Mouse (Mus musculus) bone marrow, adult 2 months (tissue): Measurements from ENCODE around the gene Casz1. TPM values are rescaled to one million over a fixed set of nuclear protein-coding genes. Genes with fewer than 3 reads are reported as not detected.

Source experiments
- H3K27ac ChIP-seq: fragments of 200-500 bp; 2 replicates; pipeline ENCODE4 v1.5.1; 2012; ENCODE audit warnings: low read depth, mild to moderate bottlenecking, control low read depth, inconsistent platforms, low read length; ENCODE audit not compliant: control insufficient read depth, poor library complexity, insufficient read depth
- H3K4me1 ChIP-seq: fragments of 200-500 bp; 2 replicates; pipeline ENCODE4 v1.6.1; 2011; ENCODE audit warnings: low read length; ENCODE audit not compliant: control insufficient read depth, insufficient read depth
- H3K4me3 ChIP-seq: fragments of 200-500 bp; replicated peaks from 2 replicates; pipeline ENCODE3; 2011; ENCODE audit warnings: mild to moderate bottlenecking, low read depth, low read length, control low read depth; ENCODE audit not compliant: control insufficient read depth
- CTCF ChIP-seq: fragments of 200-500 bp; IDR thresholded peaks from 2 replicates; pipeline ENCODE4 v1.5.1; 2011; ENCODE audit warnings: low read length, control low read depth; ENCODE audit not compliant: control insufficient read depth, insufficient read depth
- POLR2A ChIP-seq: fragments of 200-500 bp; IDR thresholded peaks from 2 replicates; pipeline ENCODE4 v1.6.1; 2011; ENCODE audit warnings: low read depth, mild to moderate bottlenecking, control low read depth, low read length, borderline replicate concordance; ENCODE audit not compliant: control insufficient read depth
- whole genome bisulfite sequencing: fragments of 180-500 bp; shearing (Covaris S2); methylation state at CpG from one replicate; pipeline ENCODE4 v1.1.7; 2018; 5-methylcytosine and 5-hydroxymethylcytosine counted together
- polyA plus RNA-seq: library from polyadenylated mRNA; stranded (reverse); fragments of >200 nt; gene quantifications from 2 replicates; pipeline ENCODE4 v1.2.4, GENCODE M21; 2011; ENCODE audit warnings: low replicate concordance; ENCODE audit not compliant: missing spikeins, insufficient read depth, insufficient read length

Gene Casz1
- polyA plus RNA-seq, 1 experiment, result 2.7 TPM

DNA sequence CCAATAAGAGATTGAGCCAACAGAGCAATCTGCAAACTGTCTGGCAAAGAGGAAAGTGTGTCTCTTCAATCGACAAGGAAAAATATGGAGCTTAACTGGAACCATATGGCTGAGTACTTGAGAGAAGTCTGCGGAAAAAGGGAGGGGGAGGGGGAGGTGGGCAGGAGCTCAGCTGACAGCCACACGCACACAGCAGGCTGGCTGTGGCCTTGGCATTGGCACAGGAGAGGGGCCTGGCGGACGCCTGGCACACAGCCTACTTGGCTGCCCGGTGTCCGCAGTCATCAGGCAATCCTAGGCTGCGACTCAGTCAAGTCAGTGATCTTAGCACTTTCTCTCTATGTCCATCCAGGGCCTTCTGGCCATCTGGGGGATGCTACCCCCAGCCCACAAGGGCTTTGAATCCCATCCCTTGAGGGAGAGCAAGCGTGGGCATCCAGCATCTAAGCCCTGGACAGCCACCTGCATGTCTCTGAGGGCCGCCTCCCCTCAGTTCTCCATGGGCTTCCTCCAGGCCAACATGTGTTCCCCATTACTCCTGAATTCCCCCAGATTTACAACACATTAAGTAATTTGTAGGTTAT, 67.6 kb downstream of the Casz1 start:
- Histone ChIP-seq H3K27ac (no peak overlapping the region), H3K4me1 (no peaks in the 10 kb centered on the region), H3K4me3 (no peak overlapping the region)
- TF ChIP-seq CTCF (no peak), POLR2A (no peak)
- 60% methylated on average over 10 of the region's 10 CpGs for WGBS

DNA sequence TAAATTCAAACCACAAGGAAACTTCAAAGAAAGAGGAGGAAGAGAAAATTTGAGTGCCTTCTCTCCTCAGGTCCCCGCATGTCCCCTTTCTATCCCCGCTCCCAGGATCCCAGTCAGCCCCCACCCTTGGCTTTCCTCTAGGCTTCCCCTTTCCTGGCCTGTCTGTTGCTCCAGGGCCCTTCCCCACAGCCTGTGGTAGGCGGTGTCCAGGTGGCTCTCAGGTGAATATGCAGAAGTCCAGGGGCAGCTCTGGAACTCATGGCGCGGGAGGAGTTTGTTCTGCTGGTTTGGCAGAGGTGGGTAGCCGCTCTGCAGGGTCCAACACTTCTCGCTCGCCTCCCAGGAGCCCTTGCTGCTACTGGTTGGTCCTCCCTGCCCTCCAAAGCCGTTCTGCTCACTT, 68.1 kb downstream of the Casz1 start:
- H3K4me1 ChIP-seq, result no peaks in the 10 kb centered on the region
- no peak overlapping the region for H3K27ac ChIP-seq
- no peak overlapping the region for H3K4me3 ChIP-seq
- TF ChIP-seq POLR2A (no peak), CTCF (no peak)
- WGBS, result 74% methylated on average over 9 of the region's 9 CpGs

DNA sequence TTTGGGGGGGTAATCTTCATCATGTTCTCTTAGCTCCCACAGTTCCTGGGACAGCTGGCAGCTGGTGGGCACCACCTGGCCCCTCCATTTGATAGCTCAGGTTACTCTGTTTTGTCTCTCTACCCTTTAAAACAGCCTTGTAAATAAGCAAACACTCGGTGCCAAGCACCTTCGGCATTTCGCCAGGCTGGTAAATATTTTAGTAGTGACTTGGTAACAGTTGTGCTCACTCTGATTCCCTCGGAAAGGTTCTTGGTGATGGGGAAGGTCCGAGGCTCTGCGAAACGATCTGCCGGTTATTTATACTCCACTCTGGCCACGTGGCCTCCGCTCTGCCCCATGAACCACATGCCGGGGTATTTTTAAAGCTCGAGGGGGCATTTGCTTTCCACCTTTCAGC, 68.6 kb downstream of the Casz1 start:
- 66% methylated on average over 12 of the region's 12 CpGs for WGBS
- TF ChIP-seq CTCF (no peak), POLR2A (no peak)

DNA sequence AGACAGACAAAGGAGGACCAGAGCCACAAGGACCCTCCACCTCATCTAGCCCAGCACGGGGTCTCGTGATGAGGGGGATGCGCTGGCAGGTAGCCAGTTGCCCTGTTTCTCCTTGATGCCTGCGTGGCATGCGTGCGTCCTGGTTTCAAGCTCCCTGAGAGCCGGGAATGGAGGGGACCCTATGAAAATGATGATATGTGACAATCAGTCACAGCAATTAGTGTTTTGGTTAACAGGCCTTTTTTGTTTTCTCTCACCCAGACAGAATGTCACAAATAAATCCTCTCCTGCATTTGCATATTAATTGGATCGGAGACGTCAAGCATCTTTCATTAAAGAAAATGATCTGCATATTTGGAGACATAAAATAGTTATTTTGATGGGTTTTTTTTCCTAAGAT, 71.9 kb downstream of the Casz1 start:
- WGBS, result 82% methylated on average over 9 of the region's 9 CpGs
- Histone ChIP-seq H3K27ac (no peak overlapping the region), H3K4me1 (no peaks in the 10 kb centered on the region), H3K4me3 (no peak overlapping the region)
- no peak for TF ChIP-seq CTCF
- TF ChIP-seq POLR2A, result no peak

More for the DNA sequence above, 68.6 kb downstream of the Casz1 start:
- Histone ChIP-seq H3K27ac (no peak overlapping the region), H3K4me3 (no peak overlapping the region), H3K4me1 (no peaks in the 10 kb centered on the region)

DNA sequence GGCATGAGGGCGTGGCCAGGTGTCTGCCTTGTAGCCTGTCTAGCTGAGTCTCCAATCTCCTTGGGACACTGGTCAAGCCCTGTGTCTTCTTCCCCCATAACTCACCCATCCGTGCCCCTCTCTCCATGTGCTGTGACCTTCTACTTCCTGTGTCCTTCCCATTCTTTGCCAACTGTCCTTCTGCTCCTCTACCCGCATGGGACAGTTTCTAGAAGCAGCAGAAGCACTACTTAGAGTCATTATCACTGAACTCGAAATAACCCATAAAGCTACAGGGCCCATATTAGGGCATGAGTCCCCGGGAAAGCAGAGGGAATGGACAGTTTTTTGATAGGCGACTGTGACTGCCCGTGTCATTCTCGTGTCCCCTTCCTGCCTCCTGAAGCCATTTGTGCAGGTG, 72.6 kb downstream of the Casz1 start:
- H3K4me3 ChIP-seq, result no peak overlapping the region
- TF ChIP-seq POLR2A (no peak), CTCF (no peak)
- H3K4me1 ChIP-seq, result no peaks in the 10 kb centered on the region
- 73% methylated on average over 8 of the region's 8 CpGs for WGBS
- no peak overlapping the region for H3K27ac ChIP-seq

DNA sequence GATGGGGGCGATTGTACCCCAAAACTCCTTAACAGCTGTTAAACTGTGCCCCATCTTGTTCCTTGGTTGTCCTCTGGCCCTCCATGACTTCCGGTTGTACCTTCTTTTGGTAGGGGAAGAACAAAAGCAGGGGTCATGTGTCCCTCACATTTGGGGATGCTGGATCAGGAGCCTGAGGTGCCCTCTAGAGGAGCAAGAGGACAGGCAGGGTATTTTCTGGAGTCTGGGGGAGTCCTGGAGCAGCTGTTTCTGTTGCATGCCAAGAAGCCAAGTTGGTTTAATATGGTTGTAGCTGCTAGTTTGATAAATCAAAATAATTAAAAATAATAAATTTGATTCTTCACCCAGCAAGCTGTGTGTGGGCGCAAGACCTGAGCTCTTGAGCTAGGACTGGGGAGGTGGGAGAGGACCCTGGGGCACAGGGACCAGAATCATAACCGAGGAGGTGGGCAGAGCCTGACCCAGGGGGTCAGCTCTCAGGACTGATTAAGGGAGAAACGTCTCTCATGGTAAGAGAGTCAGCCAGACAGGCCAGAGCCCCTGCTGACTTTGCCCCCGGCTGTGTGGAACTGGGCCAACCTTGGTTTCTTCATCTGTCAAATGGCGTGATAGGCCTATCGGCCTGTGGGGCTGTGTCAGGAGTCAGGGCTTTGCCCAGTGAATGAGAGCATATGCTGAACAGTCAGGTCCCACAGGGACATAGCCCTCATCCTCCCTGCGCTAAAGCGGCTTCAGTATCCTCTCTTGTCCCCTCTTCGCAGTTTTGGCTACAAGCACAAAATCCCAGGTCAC, 74.2 kb downstream of the Casz1 start:
- no peak for TF ChIP-seq CTCF
- no peak for TF ChIP-seq POLR2A
- H3K27ac ChIP-seq, result no peak overlapping the region
- WGBS, result 76% methylated on average over 11 of the region's 11 CpGs
- no peak overlapping the region for H3K4me3 ChIP-seq
- no peaks in the 10 kb centered on the region for H3K4me1 ChIP-seq

DNA sequence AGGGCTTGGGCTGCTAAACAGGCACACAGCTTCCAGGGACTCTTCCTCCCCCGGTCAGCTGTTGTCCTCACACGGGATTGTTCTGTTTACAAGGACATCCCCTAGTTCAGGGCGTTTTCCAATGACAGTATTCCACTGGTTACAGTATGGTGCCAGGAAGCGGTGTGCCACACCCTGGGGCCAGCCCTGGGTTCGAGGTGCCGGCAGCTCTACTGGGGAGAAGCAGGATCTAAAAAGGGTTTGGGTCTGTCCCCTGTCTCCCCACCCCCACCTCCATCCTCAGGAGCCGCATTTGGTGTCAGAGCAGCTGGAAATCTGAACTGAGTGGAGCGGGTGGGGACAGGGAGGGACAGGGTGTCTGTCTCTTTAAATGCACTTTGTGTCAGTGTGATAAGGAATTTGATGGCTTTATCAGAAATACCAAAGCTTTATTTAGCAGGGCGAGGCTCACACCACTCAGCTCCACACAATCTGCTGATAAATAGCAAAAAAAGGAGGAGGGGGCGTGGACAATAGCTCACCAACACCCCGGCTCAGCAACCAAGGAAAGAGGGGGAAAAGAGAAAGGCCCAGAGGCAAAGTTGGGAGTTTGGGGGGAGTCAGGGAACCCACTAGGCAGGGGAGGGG, 74.9 kb downstream of the Casz1 start:
- WGBS, result 66% methylated on average over 11 of the region's 11 CpGs
- no peaks in the 10 kb centered on the region for H3K4me1 ChIP-seq
- no peak overlapping the region for H3K4me3 ChIP-seq
- TF ChIP-seq CTCF, result no peak
- TF ChIP-seq POLR2A, result no peak
- H3K27ac ChIP-seq, result no peak overlapping the region

DNA sequence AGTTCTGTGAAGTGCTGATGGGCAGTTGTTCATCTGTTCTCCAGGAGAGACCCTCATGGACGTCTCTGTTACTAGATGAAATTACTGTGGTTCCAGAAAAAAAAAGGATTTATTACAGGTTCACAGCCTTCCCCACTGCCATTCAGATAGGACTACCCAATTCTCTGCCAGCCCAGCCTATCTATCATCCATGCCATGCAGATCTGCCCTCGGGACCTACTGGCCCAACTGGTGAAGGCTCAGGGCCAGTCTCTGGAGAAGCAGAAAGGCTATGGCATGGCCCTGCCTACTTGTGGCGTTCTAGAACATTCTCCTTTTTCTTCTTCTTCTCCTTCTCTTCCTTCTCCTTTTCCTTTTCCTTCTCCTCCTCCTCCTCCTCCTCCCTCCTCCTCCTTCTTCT, 75.4 kb downstream of the Casz1 start:
- H3K4me3 ChIP-seq, result no peak overlapping the region
- H3K4me1 ChIP-seq, result no peaks in the 10 kb centered on the region
- 65% methylated on average over 3 of the region's 3 CpGs for WGBS
- TF ChIP-seq CTCF, result no peak
- H3K27ac ChIP-seq, result no peak overlapping the region
